Mouse (Mus musculus) hindlimb bud, embryonic 11.5 days (tissue): ENCODE data around the gene Mgat4a.

Source experiments
- DNase-seq: peaks from one replicate; pipeline ENCODE4 v3.0.0-alpha.2; 2012; ENCODE audit warnings: low read depth, low spot score; ENCODE audit errors: extremely low spot score

The Mgat4a gene

DNA sequence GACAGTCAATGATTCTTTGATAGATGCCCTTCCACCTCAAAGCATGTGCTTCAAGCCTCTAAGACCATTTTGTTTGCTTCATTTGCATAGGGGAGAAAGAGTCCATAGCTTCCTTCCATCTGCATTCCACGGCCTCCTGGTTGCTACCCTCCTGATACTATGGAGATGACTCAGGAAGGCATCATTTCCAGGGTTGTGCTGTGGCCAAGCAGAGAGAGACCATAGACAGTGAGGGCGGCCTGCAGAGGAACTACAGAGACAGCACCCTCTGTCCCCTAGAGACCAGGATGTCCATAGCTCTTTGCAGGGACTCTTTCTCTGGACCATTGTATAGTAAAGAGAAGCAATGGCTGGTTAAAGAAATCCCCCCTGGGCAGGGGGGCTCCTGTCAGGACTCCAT is 135.7 kb downstream of the Mgat4a start:
- DNase-seq = no peak

DNA sequence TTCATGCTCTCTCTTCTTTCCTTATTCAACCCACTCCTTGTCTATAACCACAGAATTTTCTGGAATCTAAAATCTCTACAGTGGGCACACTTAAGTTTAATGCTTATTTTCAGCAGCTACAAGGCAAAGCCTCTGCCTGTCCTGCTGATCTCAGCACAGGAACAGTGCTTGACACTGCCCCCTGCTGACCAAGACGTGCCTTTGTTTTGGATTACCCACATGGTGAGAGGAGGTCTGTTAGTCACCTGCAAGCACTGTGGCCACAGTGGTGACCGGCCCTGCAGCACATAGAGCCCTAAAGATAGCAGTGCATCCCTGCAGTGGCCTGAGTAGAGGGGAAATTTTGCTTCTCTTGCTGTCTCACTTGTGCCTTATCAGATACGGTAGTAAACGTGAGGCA is 139.1 kb downstream of the Mgat4a start:
- no peak for DNase-seq

DNA sequence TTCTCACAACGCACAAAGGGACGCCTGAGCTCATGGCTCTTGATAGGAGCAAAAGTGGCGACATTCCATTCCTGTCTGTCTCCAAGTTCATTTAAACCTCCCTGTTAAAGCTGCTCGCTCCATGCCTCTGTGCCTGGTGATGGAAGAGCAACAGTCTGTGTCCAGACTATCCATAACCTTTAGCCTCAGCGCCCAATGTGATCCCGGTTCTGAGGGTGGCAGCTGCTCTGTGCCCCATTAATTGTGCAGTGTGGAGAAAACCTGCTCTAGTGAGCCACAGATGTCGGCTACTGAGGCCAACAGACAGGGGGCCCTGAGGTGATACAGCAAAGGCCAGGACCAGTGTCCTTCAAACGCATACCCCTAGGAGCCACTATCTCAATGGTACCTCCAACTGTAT is 141.1 kb downstream of the Mgat4a start:
- no peak for DNase-seq

DNA sequence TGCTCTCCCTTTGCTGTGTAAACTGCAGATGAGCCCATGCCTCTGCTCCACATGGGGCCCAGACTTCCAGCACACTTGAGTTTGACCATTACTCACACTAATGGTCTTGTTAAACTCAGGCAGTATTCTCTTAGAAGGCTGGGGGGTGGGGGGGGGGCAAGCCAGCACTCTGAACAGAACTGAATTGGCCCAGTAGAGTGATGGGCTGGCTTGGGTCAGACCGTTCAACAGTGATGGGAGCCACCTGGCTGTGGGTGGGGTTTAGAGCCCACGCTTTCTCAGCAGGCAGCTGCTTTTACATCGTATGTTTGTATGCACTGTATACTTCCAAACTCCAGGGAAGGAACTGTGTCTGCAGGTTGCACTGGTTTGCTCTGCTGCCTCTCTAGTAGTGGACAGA is 141.9 kb downstream of the Mgat4a start:
- no peak for DNase-seq

DNA sequence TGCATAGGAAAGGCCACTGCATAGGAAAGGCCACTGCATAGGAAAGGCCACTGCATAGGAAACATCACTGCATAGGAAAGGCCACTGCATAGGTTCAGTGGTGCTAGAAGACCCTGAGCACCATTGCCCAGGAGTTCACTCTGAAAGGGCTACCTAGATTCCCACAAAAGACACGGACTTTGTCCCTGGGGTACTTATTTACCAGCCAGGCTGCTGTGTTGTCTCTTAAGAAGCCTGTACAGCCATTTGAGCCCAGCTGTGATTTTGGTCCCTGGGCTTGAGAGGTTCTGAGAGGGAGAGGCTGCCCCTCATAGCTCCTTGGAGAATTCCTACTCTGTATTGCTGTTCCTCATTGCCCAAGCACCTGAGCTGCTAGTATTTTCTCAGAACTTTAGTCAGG is 144.3 kb downstream of the Mgat4a start:
- no peak for DNase-seq

DNA sequence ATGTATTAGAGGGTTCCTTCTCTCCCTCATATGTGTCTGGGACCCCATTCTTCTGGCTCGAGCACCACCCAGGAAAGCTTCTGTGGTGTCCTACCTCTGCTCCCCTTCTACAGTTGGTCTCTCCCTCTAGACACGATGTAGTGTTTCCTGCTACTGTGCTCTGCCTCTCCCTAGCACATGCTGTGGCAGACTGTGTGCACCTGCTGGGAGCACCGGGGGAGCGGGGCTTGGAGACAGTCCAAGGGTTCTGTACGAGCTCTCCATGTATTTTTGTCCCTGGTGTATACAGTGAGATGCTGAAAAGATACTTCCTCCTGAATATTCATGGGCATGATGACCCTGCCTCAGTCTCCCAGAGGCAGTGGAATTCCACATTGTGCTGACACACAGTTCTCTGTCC is 147.6 kb downstream of the Mgat4a start:
- no peak for DNase-seq
